Mouse (Mus musculus) hindbrain, embryonic 11.5 days (tissue): ENCODE data around the gene Col4a6. TPM values are rescaled to one million over a fixed set of nuclear protein-coding genes. Genes with fewer than 3 reads are reported as not detected.
A peak's percentile ranks its signal among the peaks of the same experiment; 100 is the strongest.

Source experiments
- ATAC-seq: fragments of 200-750 bp; cut with Nextera tagmentation; 2 replicates; pipeline ENCODE4 v1.8.0; 2017; ENCODE audit warnings: mild to moderate bottlenecking, moderate TSS enrichment, moderate library complexity; ENCODE audit not compliant: low FRiP score
- DNase-seq: peaks from one replicate; pipeline ENCODE4 v3.0.0-alpha.2; 2015; ENCODE audit warnings: low spot score
- H3K27ac ChIP-seq: fragments of 300-500 bp; sonication (generic); 2 replicates; pipeline ENCODE4 v1.5.1; 2014; ENCODE audit warnings: mild to moderate bottlenecking, low read depth, low read length
- H3K27me3 ChIP-seq: fragments of 300-500 bp; sonication (generic); 2 replicates; pipeline ENCODE4 v1.6.1; 2014; ENCODE audit warnings: mild to moderate bottlenecking, low read length, moderate library complexity, mixed read lengths; ENCODE audit not compliant: control insufficient read depth, insufficient read depth
- H3K36me3 ChIP-seq: fragments of 300-500 bp; sonication (generic); 2 replicates; pipeline ENCODE4 v1.6.1; 2014; ENCODE audit warnings: mild to moderate bottlenecking, low read length, moderate library complexity, mixed read lengths; ENCODE audit not compliant: control insufficient read depth, insufficient read depth
- H3K4me1 ChIP-seq: fragments of 300-500 bp; sonication (generic); replicated peaks from 2 replicates; pipeline ENCODE4 v1.6.1; 2014; ENCODE audit warnings: low read length, mixed read lengths; ENCODE audit not compliant: control insufficient read depth, insufficient read depth
- H3K4me2 ChIP-seq: fragments of 300-500 bp; sonication (generic); replicated peaks from 2 replicates; pipeline ENCODE4 v1.6.1; 2014; ENCODE audit warnings: mild to moderate bottlenecking, low read depth, low read length
- H3K4me3 ChIP-seq: fragments of 300-500 bp; sonication (generic); 2 replicates; pipeline ENCODE4 v1.5.1; 2014; ENCODE audit warnings: low read depth, low read length
- H3K9ac ChIP-seq: fragments of 300-500 bp; sonication (generic); 2 replicates; pipeline ENCODE4 v1.6.1; 2014; ENCODE audit warnings: low read depth, low read length
- H3K9me3 ChIP-seq: fragments of 300-500 bp; sonication (generic); 2 replicates; pipeline ENCODE4 v1.6.1; 2016; ENCODE audit warnings: low read length; ENCODE audit not compliant: control insufficient read depth
- WGBS: fragments of 180-500 bp; shearing (Covaris S2); extraction: QIAGEN DNeasy Blood & Tissue Kit; methylation state at CpG from one replicate; pipeline ENCODE4 v1.1.7; 2014; 5-methylcytosine and 5-hydroxymethylcytosine counted together
- polyA plus RNA-seq: library from polyadenylated mRNA; unstranded; fragments of >200 nt; fragmentation: Nextera tagmentation; extraction: Ambion mirVana; gene quantifications from 2 replicates; pipeline ENCODE4 v1.2.1, GENCODE M21; 2014

Gene Col4a6
- polyA plus RNA-seq, 1 experiment from 2014 or later: 2.4 TPM

- WGBS: 42% methylated on average over 5 of the region's 5 CpGs
- Histone ChIP-seq H3K9me3 (no peaks in the 10 kb centered on the region), H3K9ac (no peak overlapping the region), H3K4me2 (no peak overlapping the region), H3K4me1 (no peaks in the 10 kb centered on the region), H3K4me3 (no peak overlapping the region), H3K36me3 (no peaks in the 10 kb centered on the region), H3K27ac (no peak overlapping the region), H3K27me3 (0 out of 2 replicates have a peak, but pooled peaks cover under 1% of the 10 kb centered on the region)
- ATAC-seq (no peak), DNase-seq (peak; percentile 53)
Measured at GRCm38 (mm10) chrX:141212802-141213201, 261.1 kb downstream of the Col4a6 start.

GRCm38 (mm10) chrX:141198993-141199392 lies 274.9 kb downstream of the Col4a6 start:
- DNase-seq (no peak), ATAC-seq (no peak)
- Histone ChIP-seq H3K4me2 (no peak overlapping the region), H3K9me3 (no peaks in the 10 kb centered on the region), H3K36me3 (no peaks in the 10 kb centered on the region), H3K27me3 (peaks cover 12% of the 10 kb centered on the region), H3K9ac (no peak overlapping the region), H3K27ac (no peak overlapping the region), H3K4me3 (no peak overlapping the region), H3K4me1 (no peaks in the 10 kb centered on the region)
- WGBS: 89% methylated on average over 3 of the region's 3 CpGs

- no peak overlapping the region for H3K4me3 ChIP-seq
- peaks cover 30% of the 10 kb centered on the region for H3K27me3 ChIP-seq
- no peak for ATAC-seq
- H3K9me3 ChIP-seq: no peaks in the 10 kb centered on the region
- no peak overlapping the region for H3K4me2 ChIP-seq
- no peaks in the 10 kb centered on the region for H3K36me3 ChIP-seq
- H3K27ac ChIP-seq: no peak overlapping the region
- H3K9ac ChIP-seq: no peak overlapping the region
- no peak for DNase-seq
- H3K4me1 ChIP-seq: no peaks in the 10 kb centered on the region
Measured at GRCm38 (mm10) chrX:141195036-141195435, 278.8 kb downstream of the Col4a6 start.

DNA sequence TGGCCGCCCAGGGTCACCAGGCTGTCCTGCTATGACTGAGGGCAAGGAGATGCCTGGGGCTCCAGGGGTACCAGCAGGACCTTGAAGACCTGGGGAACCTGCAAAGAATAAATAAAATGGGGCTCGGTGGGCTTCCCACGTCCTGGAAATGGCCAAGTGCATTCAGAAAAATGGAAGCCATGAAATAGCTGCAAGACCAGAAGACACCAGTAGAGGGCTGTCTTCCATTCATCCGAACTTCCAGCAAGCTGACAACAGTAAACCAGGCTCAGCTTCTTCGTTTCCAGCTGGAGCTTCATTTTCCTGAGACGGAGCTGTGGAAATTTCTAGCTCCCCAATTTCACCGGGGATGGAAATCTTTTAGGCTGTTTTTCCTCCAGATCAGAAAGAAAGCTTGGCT lies 298.5 kb downstream of the Col4a6 start:
- no peaks in the 10 kb centered on the region for H3K36me3 ChIP-seq
- no peaks in the 10 kb centered on the region for H3K4me1 ChIP-seq
- no peak overlapping the region for H3K27ac ChIP-seq
- no peaks in the 10 kb centered on the region for H3K9me3 ChIP-seq
- no peak overlapping the region for H3K4me2 ChIP-seq
- DNase-seq (peak; percentile 66), ATAC-seq (no peak)
- H3K4me3 ChIP-seq: no peak overlapping the region
- H3K27me3 ChIP-seq: peaks cover 7% of the 10 kb centered on the region; the same call in 1 of the 2 replicates
- H3K9ac ChIP-seq: no peak overlapping the region
- 43% methylated on average over 7 of the region's 7 CpGs for WGBS

- H3K9me3 ChIP-seq: no peaks in the 10 kb centered on the region
- no peak for ATAC-seq
- WGBS: 99% methylated on average over 4 of the region's 4 CpGs
- no peaks in the 10 kb centered on the region for H3K36me3 ChIP-seq
- H3K27ac ChIP-seq: no peak overlapping the region
- no peak overlapping the region for H3K4me2 ChIP-seq
- H3K4me3 ChIP-seq: no peak overlapping the region
- no peaks in the 10 kb centered on the region for H3K4me1 ChIP-seq
- no peak for DNase-seq
- no peak overlapping the region for H3K9ac ChIP-seq
- H3K27me3 ChIP-seq: peaks cover 12% of the 10 kb centered on the region
Measured at GRCm38 (mm10) chrX:141165067-141165466, 308.8 kb downstream of the Col4a6 start.

- no peaks in the 10 kb centered on the region for H3K36me3 ChIP-seq
- ATAC-seq: no peak
- no peaks in the 10 kb centered on the region for H3K9me3 ChIP-seq
- H3K27ac ChIP-seq: no peak overlapping the region
- H3K4me2 ChIP-seq: no peak overlapping the region
- H3K4me3 ChIP-seq: no peak overlapping the region
- H3K4me1 ChIP-seq: no peaks in the 10 kb centered on the region
- no peak for DNase-seq
- no peak overlapping the region for H3K9ac ChIP-seq
- peaks cover 5% of the 10 kb centered on the region; the same call in 1 of the 2 replicates for H3K27me3 ChIP-seq
- WGBS: 75% methylated on average over 3 of the region's 3 CpGs
Measured at GRCm38 (mm10) chrX:141160371-141160770, 313.5 kb downstream of the Col4a6 start.

GRCm38 (mm10) chrX:141158160-141158559 lies 315.7 kb downstream of the Col4a6 start:
- no peaks in the 10 kb centered on the region for H3K9me3 ChIP-seq
- no peak overlapping the region for H3K4me3 ChIP-seq
- H3K36me3 ChIP-seq: no peaks in the 10 kb centered on the region
- H3K4me1 ChIP-seq: no peaks in the 10 kb centered on the region
- no peak overlapping the region for H3K27ac ChIP-seq
- DNase-seq (peak; percentile 48), ATAC-seq (no peak)
- no peak overlapping the region for H3K4me2 ChIP-seq
- WGBS: 44% methylated on average over 4 of the region's 4 CpGs
- H3K9ac ChIP-seq: no peak overlapping the region
- peaks cover 4% of the 10 kb centered on the region; the same call in 1 of the 2 replicates for H3K27me3 ChIP-seq

DNA sequence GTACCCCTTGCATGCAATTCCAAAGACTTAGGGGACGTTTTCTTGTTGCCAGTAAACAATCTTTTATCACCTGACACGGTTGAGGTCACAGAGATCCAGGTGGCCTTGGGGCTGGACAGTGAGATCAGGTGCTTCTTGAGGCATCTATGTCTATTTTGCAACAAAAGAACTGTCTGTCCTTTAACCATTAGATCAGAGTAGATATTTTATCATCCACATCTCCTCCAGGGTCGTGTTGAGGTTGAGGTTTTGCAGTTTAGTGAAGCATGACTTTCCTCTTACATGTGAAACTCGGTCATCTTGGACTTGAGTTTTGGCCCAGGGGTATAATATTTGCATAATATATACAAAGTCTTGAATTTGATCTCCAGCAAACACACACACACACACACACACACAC lies 316.2 kb downstream of the Col4a6 start:
- Histone ChIP-seq H3K36me3 (no peaks in the 10 kb centered on the region), H3K27me3 (peaks cover 5% of the 10 kb centered on the region; the same call in 1 of the 2 replicates), H3K4me1 (no peaks in the 10 kb centered on the region), H3K27ac (no peak overlapping the region), H3K9ac (no peak overlapping the region), H3K4me3 (no peak overlapping the region), H3K9me3 (no peaks in the 10 kb centered on the region), H3K4me2 (no peak overlapping the region)
- no peak for ATAC-seq
- WGBS: 51% methylated on average over 4 of the region's 4 CpGs
- DNase-seq: no peak

GRCm38 (mm10) chrX:141156696-141157095 lies 317.2 kb downstream of the Col4a6 start:
- H3K4me2 ChIP-seq: no peak overlapping the region
- WGBS: 14% methylated on average over 2 of the region's 2 CpGs
- H3K4me1 ChIP-seq: no peaks in the 10 kb centered on the region
- H3K27me3 ChIP-seq: peaks cover 11% of the 10 kb centered on the region; the same call in 1 of the 2 replicates
- H3K27ac ChIP-seq: no peak overlapping the region
- ATAC-seq (no peak), DNase-seq (peak; percentile 15)
- no peaks in the 10 kb centered on the region for H3K36me3 ChIP-seq
- H3K9me3 ChIP-seq: no peaks in the 10 kb centered on the region
- H3K4me3 ChIP-seq: no peak overlapping the region
- no peak overlapping the region for H3K9ac ChIP-seq
